Mouse (Mus musculus) C2C12 (cell line): ENCODE results near the gene Polrmt. TPM values are rescaled to one million over a fixed set of nuclear protein-coding genes. Genes with fewer than 3 reads are reported as not detected.
"Not testable (repeated sequence)": the region's sequence is repeated elsewhere in the genome, so short reads cannot be mapped to it uniquely, and the experiment has no call there.

Experiments
- H3K27me3 ChIP-seq: one replicate; pipeline ENCODE4 v1.6.1; 2011; ENCODE audit not compliant: control insufficient read depth, insufficient read depth, insufficient read length
- H3K36me3 ChIP-seq: one replicate; pipeline ENCODE4 v1.6.1; 2011; ENCODE audit not compliant: control insufficient read depth, insufficient read depth
- H3K4me3 ChIP-seq: one replicate; pipeline ENCODE4 v1.5.1; 2011; ENCODE audit warnings: mild to moderate bottlenecking, control low read depth; ENCODE audit not compliant: poor library complexity, insufficient read depth, severe bottlenecking
- H3K79me2 ChIP-seq: one replicate; pipeline ENCODE4 v1.6.1; 2011; ENCODE audit not compliant: control insufficient read depth, insufficient read depth
- H3K79me3 ChIP-seq: one replicate; pipeline ENCODE4 v1.6.1; 2011; ENCODE audit warnings: low read depth, control low read depth
- H3ac ChIP-seq: one replicate; pipeline ENCODE3; 2011; ENCODE audit warnings: low read depth; ENCODE audit not compliant: control insufficient read depth, insufficient read length
- CEBPB ChIP-seq: IDR thresholded peaks from one replicate; pipeline ENCODE4 v1.6.1; 2011; ENCODE audit warnings: low read depth, mild to moderate bottlenecking, control low read depth, moderate library complexity
- CTCF ChIP-seq: IDR thresholded peaks from one replicate; pipeline ENCODE4 v1.5.1; 2011; ENCODE audit not compliant: control insufficient read depth, insufficient read depth, insufficient read length
- FOSL1 ChIP-seq: IDR thresholded peaks from one replicate; pipeline ENCODE4 v1.8.0; 2011; ENCODE audit warnings: mild to moderate bottlenecking, low read length; ENCODE audit not compliant: poor library complexity, insufficient read depth, severe bottlenecking
- MAX ChIP-seq: IDR thresholded peaks from one replicate; pipeline ENCODE4 v1.6.1; 2011; ENCODE audit warnings: mild to moderate bottlenecking, control low read depth
- MYOD1 ChIP-seq: IDR thresholded peaks from one replicate; pipeline ENCODE4 v1.6.1; 2011; ENCODE audit warnings: low read depth; ENCODE audit not compliant: control insufficient read depth, insufficient read length
- MYOG ChIP-seq: IDR thresholded peaks from one replicate; pipeline ENCODE4 v1.6.1; 2011; ENCODE audit not compliant: control insufficient read depth, insufficient read length; ENCODE audit errors: extremely low read depth
- USF1 ChIP-seq: IDR thresholded peaks from one replicate; pipeline ENCODE4 v1.6.1; 2011; ENCODE audit warnings: low read depth, mild to moderate bottlenecking, control low read depth, moderate library complexity
- polyA plus RNA-seq: library from polyadenylated mRNA; unstranded; fragments of >200 nt; fragmentation: generic; extraction: Trizol; gene quantifications from one replicate; pipeline ENCODE4 v1.2.1, GENCODE M21; 2012; ENCODE audit warnings: missing spikeins

Polrmt gene
- polyA plus RNA-seq, 1 experiment = 56.5 TPM

GRCm38 (mm10) chr10:79706406-79707094 lies 39.8 kb downstream of the Polrmt start:
- H3K79me3 ChIP-seq = peaks cover 52% of the 10 kb centered on the region
- H3ac ChIP-seq = no peak overlapping the region
- TF ChIP-seq MAX = no peak
- no peak for TF ChIP-seq FOSL1
- TF ChIP-seq MYOD1 = no peak
- TF ChIP-seq USF1 = no peak
- no peak for TF ChIP-seq CTCF
- no peak for TF ChIP-seq MYOG
- TF ChIP-seq CEBPB = no peak
- H3K36me3 ChIP-seq = peaks cover 46% of the 10 kb centered on the region
- peaks cover 58% of the 10 kb centered on the region for H3K79me2 ChIP-seq
- no peak overlapping the region for H3K4me3 ChIP-seq
- H3K27me3 ChIP-seq = no peaks in the 10 kb centered on the region

GRCm38 (mm10) chr10:79705951-79706350 lies 40.4 kb downstream of the Polrmt start:
- H3K27me3 ChIP-seq = no peaks in the 10 kb centered on the region
- peaks cover 40% of the 10 kb centered on the region for H3K36me3 ChIP-seq
- peaks cover 58% of the 10 kb centered on the region for H3K79me2 ChIP-seq
- no peak overlapping the region for H3K4me3 ChIP-seq
- peak overlapping the region; percentile 38 for H3ac ChIP-seq
- H3K79me3 ChIP-seq = peaks cover 52% of the 10 kb centered on the region
- TF ChIP-seq MAX (no peak), USF1 (no peak), CEBPB (no peak), MYOD1 (peak; percentile 6), CTCF (no peak)

DNA sequence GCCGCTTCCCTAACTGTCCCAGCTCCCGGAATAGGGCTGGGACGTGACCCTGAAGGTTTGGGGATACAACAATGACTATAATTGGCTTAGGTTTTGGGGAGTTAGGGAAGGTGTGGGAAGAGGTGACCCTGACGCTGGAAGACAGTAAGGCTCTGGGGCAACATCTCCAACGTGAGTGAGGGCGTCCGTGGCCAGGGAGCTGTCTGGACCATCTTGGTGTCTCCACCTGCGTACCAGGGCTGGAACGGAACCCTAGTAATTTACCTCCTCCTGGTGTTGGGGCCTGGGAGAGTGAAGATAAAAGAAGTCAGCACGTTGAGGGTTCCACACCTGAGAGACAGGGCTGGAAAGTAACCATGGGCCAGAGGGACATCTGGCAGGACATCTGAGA lies 41.4 kb downstream of the Polrmt start:
- H3K79me2 ChIP-seq = peaks cover 58% of the 10 kb centered on the region
- peak overlapping the region; percentile 99 for H3ac ChIP-seq
- H3K79me3 ChIP-seq = peaks cover 52% of the 10 kb centered on the region
- no peaks in the 10 kb centered on the region for H3K27me3 ChIP-seq
- peak overlapping the region; percentile 95 for H3K4me3 ChIP-seq
- TF ChIP-seq CTCF = no peak
- TF ChIP-seq MAX = no peak
- TF ChIP-seq USF1 = no peak
- TF ChIP-seq MYOG = no peak
- no peak for TF ChIP-seq CEBPB
- no peak for TF ChIP-seq FOSL1
- TF ChIP-seq MYOD1 = no peak
- peaks cover 31% of the 10 kb centered on the region for H3K36me3 ChIP-seq

GRCm38 (mm10) chr10:79704065-79704969 lies 42.1 kb downstream of the Polrmt start, which contains the start of gene Bsg:
Gene Bsg, plus strand, starts transcription at chr10:79704491.
- Histone ChIP-seq H3K79me2 (peaks cover 51% of the 10 kb centered on the region), H3K4me3 (peak within 1 kb of the TSS; percentile 95), H3ac (peak within 1 kb of the TSS; percentile 99), H3K27me3 (no peaks in the 10 kb centered on the region), H3K36me3 (peaks cover 25% of the 10 kb centered on the region), H3K79me3 (peaks cover 48% of the 10 kb centered on the region)
- TF ChIP-seq USF1 (peak; percentile 96), MYOD1 (no peak), CTCF (peak; percentile 12), FOSL1 (no peak), MAX (peak; percentile 49)

DNA sequence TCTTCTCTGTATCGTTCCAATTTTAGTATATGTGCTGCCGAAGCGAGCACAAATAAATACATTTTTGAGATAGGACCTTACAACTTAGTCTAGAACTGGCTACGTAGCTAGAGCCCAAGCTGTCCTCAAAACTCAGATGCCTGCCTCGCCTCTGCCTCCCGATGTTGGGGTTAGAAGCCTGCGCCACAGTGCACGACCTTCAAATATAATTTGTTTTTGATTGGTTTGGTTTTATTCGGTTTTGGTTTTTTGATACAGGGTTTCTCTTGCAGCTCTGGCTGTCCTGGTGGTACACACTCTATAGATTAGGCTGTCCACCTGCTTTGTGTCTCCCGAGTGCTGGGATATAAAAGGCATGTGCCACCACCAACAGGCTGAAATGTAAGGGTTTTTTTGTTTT lies 42.8 kb downstream of the Polrmt start:
- Histone ChIP-seq H3K4me3 (no peak overlapping the region), H3K79me2 (peaks cover 44% of the 10 kb centered on the region), H3K79me3 (peaks cover 40% of the 10 kb centered on the region), H3K27me3 (no peaks in the 10 kb centered on the region), H3K36me3 (peaks cover 17% of the 10 kb centered on the region), H3ac (no peak overlapping the region)
- TF ChIP-seq MYOG (no peak), CTCF (no peak), MYOD1 (no peak), CEBPB (no peak), MAX (no peak), USF1 (no peak), FOSL1 (no peak)

GRCm38 (mm10) chr10:79702970-79703369 lies 43.4 kb downstream of the Polrmt start:
- H3K27me3 ChIP-seq, H3K4me3 ChIP-seq, H3ac ChIP-seq: not testable (repeated sequence)
- peaks cover 38% of the 10 kb centered on the region for H3K79me2 ChIP-seq
- peaks cover 34% of the 10 kb centered on the region for H3K79me3 ChIP-seq
- H3K36me3 ChIP-seq = peaks cover 12% of the 10 kb centered on the region
